Mouse (Mus musculus): Measurements from ENCODE around the gene Ankrd36. TPM values are rescaled to one million over a fixed set of nuclear protein-coding genes. Genes with fewer than 3 reads are reported as not detected.

The Ankrd36 gene
- total and polyA plus RNA-seq, 2 experiments = not detected

DNA sequence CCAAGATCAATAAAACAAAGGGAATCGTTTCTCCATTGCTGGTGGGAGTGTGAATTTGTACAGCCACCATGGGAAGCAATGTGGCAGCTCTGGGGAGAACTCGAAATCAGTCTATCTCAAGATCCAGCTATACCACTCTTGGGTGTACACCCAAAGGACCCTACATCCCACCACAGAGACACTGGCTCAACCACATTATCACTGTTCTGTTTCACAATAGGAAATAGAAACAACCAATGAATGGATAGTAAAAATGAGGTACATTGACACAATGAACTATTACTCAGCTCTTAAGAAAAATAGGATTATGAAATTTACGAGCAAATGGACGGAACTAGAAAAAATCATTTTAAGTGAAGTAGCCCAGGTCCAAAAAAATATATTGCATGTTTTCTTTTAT, 55.6 kb downstream of the Ankrd36 start:
- no peak for DNase-seq (ENCODE audit: extremely low read depth, low read depth, low spot score)
- TF ChIP-seq POLR2A (IDR thresholded peaks at IDR 0.05; ENCODE audit: extremely low read depth, insufficient read depth, low read length) = no peak
- no peak for TF ChIP-seq CTCF (IDR thresholded peaks at IDR 0.05; ENCODE audit: low read depth, low read length)
- H3K4me3 ChIP-seq (ENCODE audit: insufficient read depth, low read depth, low read length) = no peak overlapping the region
- H3K36me3 ChIP-seq (ENCODE audit: control insufficient read depth, insufficient read depth, low read length) = no peaks in the 10 kb centered on the region
- no peaks in the 10 kb centered on the region for H3K27me3 ChIP-seq (ENCODE audit: control insufficient read depth, insufficient read depth, low read length)
- H3K79me2 ChIP-seq (ENCODE audit: control insufficient read depth, insufficient read depth, low read length) = no peaks in the 10 kb centered on the region
- H3K9ac ChIP-seq (ENCODE audit: low read depth, low read length) = no peak overlapping the region
- no peak overlapping the region for H3K27ac ChIP-seq (replicated peaks; ENCODE audit: insufficient read depth, low read depth, low read length)
- H3K4me1 ChIP-seq (ENCODE audit: control insufficient read depth, insufficient read depth, low read length) = no peaks in the 10 kb centered on the region
- 81% methylated on average over 4 of the region's 4 CpGs for WGBS

DNA sequence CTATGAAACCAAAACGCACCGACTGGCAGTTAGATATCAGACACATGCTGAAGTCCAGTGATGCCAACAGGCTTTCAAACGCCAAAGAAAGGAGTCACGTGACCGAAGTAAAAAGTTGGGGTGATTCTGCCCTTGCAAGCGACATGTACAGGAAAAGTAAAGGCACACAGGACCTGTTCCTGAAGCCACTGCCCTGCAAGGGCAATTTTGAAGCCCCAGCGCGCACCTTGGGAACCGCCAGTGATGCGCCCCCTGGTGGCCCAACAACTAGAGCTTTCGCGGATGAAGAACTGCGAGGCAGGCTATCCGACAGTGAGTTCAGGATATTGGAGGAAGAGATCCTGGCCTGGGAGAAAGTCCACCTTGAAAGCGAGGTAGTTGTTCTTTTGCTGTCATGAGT, 59.5 kb downstream of the Ankrd36 start:
- no peaks in the 10 kb centered on the region for H3K27me3 ChIP-seq (ENCODE audit: control insufficient read depth, insufficient read depth, low read length)
- peak; percentile 67 for DNase-seq (ENCODE audit: extremely low read depth, low read depth, low spot score)

DNA sequence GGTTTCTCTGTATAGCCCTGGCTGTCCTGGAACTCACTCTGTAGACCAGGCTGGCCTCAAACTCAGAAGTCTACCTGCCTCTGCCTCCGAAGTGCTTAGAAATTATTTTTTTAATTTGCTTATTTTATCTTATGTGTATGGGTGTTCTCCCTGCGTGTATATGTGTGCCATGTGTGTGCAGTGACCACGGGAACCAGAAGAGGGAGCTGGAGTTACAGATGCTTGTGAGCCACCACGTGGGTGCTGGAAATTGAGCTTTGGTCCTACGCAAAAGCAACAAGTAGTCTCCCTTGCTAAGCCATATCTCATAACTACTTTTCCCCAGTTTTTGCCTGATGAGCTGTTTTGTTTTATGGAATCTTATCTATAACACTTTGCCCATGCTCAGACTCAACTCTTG, 73.6 kb downstream of the Ankrd36 start:
- no peak for DNase-seq (ENCODE audit: extremely low read depth, low read depth, low spot score)
- H3K27me3 ChIP-seq (ENCODE audit: control insufficient read depth, insufficient read depth, low read length) = no peaks in the 10 kb centered on the region
- H3K4me3 ChIP-seq (ENCODE audit: insufficient read depth, low read depth, low read length) = no peak overlapping the region
- WGBS = 89% methylated on average over 5 of the region's 5 CpGs
- H3K27ac ChIP-seq (replicated peaks; ENCODE audit: insufficient read depth, low read depth, low read length) = no peak overlapping the region
- no peaks in the 10 kb centered on the region for H3K4me1 ChIP-seq (ENCODE audit: control insufficient read depth, insufficient read depth, low read length)
- H3K79me2 ChIP-seq (ENCODE audit: control insufficient read depth, insufficient read depth, low read length) = no peaks in the 10 kb centered on the region
- no peak overlapping the region for H3K9ac ChIP-seq (ENCODE audit: low read depth, low read length)
- no peak for TF ChIP-seq POLR2A (IDR thresholded peaks at IDR 0.05; ENCODE audit: extremely low read depth, insufficient read depth, low read length)
- TF ChIP-seq CTCF (IDR thresholded peaks at IDR 0.05; ENCODE audit: low read depth, low read length) = 0 out of 2 replicates have a peak, but pooled peaks have one; percentile 5
- H3K36me3 ChIP-seq (ENCODE audit: control insufficient read depth, insufficient read depth, low read length) = no peaks in the 10 kb centered on the region

More for the DNA sequence above, 59.5 kb downstream of the Ankrd36 start:
- H3K9ac ChIP-seq (ENCODE audit: low read depth, low read length) = no peak overlapping the region
- no peaks in the 10 kb centered on the region for H3K79me2 ChIP-seq (ENCODE audit: control insufficient read depth, insufficient read depth, low read length)
- H3K4me1 ChIP-seq (ENCODE audit: control insufficient read depth, insufficient read depth, low read length) = no peaks in the 10 kb centered on the region
- H3K27ac ChIP-seq (replicated peaks; ENCODE audit: insufficient read depth, low read depth, low read length) = no peak overlapping the region
- TF ChIP-seq POLR2A (IDR thresholded peaks at IDR 0.05; ENCODE audit: extremely low read depth, insufficient read depth, low read length) = no peak
- peak; percentile 91 for TF ChIP-seq CTCF (IDR thresholded peaks at IDR 0.05; ENCODE audit: low read depth, low read length)
- no peak overlapping the region for H3K4me3 ChIP-seq (ENCODE audit: insufficient read depth, low read depth, low read length)
- 15% methylated on average over 15 of the region's 15 CpGs for WGBS
- no peaks in the 10 kb centered on the region for H3K36me3 ChIP-seq (ENCODE audit: control insufficient read depth, insufficient read depth, low read length)

DNA sequence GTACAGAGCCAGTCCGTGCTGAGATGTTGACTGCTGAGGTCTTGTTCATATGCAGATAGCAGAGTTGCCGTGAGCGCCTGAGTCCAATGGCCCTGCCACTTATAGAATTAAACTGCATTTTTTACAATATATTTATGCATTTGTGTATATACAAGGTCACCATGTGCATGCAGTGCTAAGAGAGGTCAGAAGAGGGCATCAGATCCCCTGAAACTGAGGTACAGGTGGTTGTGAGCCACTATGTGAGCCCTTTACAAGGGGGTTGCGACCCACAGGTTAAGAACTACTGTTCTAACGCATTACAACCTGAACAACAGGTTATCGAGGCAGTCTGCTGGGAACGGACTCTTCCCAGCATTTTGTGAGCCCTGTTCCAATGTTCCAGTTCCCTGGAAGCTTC, 80.8 kb downstream of the Ankrd36 start:
- WGBS = 68% methylated on average over 7 of the region's 7 CpGs
- H3K4me3 ChIP-seq (ENCODE audit: insufficient read depth, low read depth, low read length) = no peak overlapping the region

DNA sequence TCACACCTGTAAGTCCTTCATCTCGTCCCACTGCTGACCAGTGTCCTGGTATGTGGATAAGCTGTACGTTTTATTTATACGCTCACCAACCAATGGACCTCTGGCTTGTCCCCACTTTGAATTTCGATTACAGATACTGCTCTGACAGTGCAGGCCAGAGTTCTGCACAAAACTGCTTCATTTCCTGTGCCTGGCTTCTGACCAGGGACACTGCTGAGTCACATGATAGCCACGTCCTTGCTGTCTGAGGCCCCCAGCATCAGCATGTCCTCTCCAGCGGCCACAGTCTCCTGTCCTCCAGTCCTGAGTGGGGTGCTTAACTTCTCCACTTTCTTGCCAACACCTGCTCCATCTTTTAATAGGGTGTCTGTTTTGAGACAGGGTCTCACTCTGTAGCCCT, 113.1 kb downstream of the Ankrd36 start:
- no peak overlapping the region for H3K9ac ChIP-seq (ENCODE audit: low read depth, low read length)
- H3K79me2 ChIP-seq (ENCODE audit: control insufficient read depth, insufficient read depth, low read length) = no peaks in the 10 kb centered on the region
- TF ChIP-seq CTCF (IDR thresholded peaks at IDR 0.05; ENCODE audit: low read depth, low read length) = no peak
- no peak for TF ChIP-seq POLR2A (IDR thresholded peaks at IDR 0.05; ENCODE audit: extremely low read depth, insufficient read depth, low read length)
- H3K27me3 ChIP-seq (ENCODE audit: control insufficient read depth, insufficient read depth, low read length) = no peaks in the 10 kb centered on the region
- H3K4me1 ChIP-seq (ENCODE audit: control insufficient read depth, insufficient read depth, low read length) = no peaks in the 10 kb centered on the region
- H3K4me3 ChIP-seq (ENCODE audit: insufficient read depth, low read depth, low read length) = no peak overlapping the region
- no peaks in the 10 kb centered on the region for H3K36me3 ChIP-seq (ENCODE audit: control insufficient read depth, insufficient read depth, low read length)
- 66% methylated on average over 6 of the region's 6 CpGs for WGBS
- DNase-seq (ENCODE audit: extremely low read depth, low read depth, low spot score) = no peak
- H3K27ac ChIP-seq (replicated peaks; ENCODE audit: insufficient read depth, low read depth, low read length) = no peak overlapping the region

More for the DNA sequence above, 80.8 kb downstream of the Ankrd36 start:
- no peaks in the 10 kb centered on the region for H3K79me2 ChIP-seq (ENCODE audit: control insufficient read depth, insufficient read depth, low read length)
- no peaks in the 10 kb centered on the region for H3K36me3 ChIP-seq (ENCODE audit: control insufficient read depth, insufficient read depth, low read length)
- H3K27ac ChIP-seq (replicated peaks; ENCODE audit: insufficient read depth, low read depth, low read length) = no peak overlapping the region
- no peaks in the 10 kb centered on the region for H3K4me1 ChIP-seq (ENCODE audit: control insufficient read depth, insufficient read depth, low read length)
- TF ChIP-seq CTCF (IDR thresholded peaks at IDR 0.05; ENCODE audit: low read depth, low read length) (peak; percentile 31; the same call in 1 of the 2 replicates), POLR2A (IDR thresholded peaks at IDR 0.05; ENCODE audit: extremely low read depth, insufficient read depth, low read length) (no peak)
- no peak overlapping the region for H3K9ac ChIP-seq (ENCODE audit: low read depth, low read length)
- no peaks in the 10 kb centered on the region for H3K27me3 ChIP-seq (ENCODE audit: control insufficient read depth, insufficient read depth, low read length)
- peak; percentile 16 for DNase-seq (ENCODE audit: extremely low read depth, low read depth, low spot score)

DNA sequence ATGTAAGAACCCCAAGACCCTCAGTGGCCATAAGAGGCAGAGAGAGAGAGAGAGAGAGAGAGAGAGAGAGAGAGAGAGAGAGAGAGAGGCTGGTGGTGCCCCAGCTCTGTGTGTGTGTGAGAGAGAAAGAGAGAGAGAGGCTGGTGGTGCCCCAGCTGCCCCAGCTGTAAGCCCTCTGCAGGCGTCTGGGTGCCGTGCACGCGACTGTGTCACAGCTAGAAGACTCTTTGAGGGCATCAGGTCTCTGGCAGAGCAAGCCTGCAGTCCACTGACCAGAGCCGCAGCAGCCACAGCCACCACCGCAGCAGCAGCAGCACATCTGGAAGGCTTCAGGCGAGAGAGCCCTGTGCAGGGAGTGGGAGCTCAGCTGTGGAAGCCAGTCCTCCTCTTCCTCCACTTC, 114.8 kb downstream of the Ankrd36 start:
- WGBS = 62% methylated on average over 7 of the region's 7 CpGs
- H3K36me3 ChIP-seq (ENCODE audit: control insufficient read depth, insufficient read depth, low read length) = no peaks in the 10 kb centered on the region
- no peak for DNase-seq (ENCODE audit: extremely low read depth, low read depth, low spot score)

More for the DNA sequence above, 114.8 kb downstream of the Ankrd36 start:
- Histone ChIP-seq H3K27ac (replicated peaks; ENCODE audit: insufficient read depth, low read depth, low read length) (no peak overlapping the region), H3K27me3 (ENCODE audit: control insufficient read depth, insufficient read depth, low read length) (no peaks in the 10 kb centered on the region), H3K9ac (ENCODE audit: low read depth, low read length) (no peak overlapping the region), H3K4me1 (ENCODE audit: control insufficient read depth, insufficient read depth, low read length) (no peaks in the 10 kb centered on the region), H3K79me2 (ENCODE audit: control insufficient read depth, insufficient read depth, low read length) (no peaks in the 10 kb centered on the region), H3K4me3 (ENCODE audit: insufficient read depth, low read depth, low read length) (no peak overlapping the region)
- TF ChIP-seq POLR2A (IDR thresholded peaks at IDR 0.05; ENCODE audit: extremely low read depth, insufficient read depth, low read length) (no peak), CTCF (IDR thresholded peaks at IDR 0.05; ENCODE audit: low read depth, low read length) (no peak)
